Mouse (Mus musculus) cerebellum, adult 2 months (tissue): ENCODE data around the gene Spns2.

Experiments
- CTCF ChIP-seq: fragments of 200-500 bp; IDR thresholded peaks from 2 replicates; pipeline ENCODE4 v1.5.1; 2011; ENCODE audit warnings: low read depth, mild to moderate bottlenecking, control low read depth, low read length, moderate library complexity, borderline replicate concordance; ENCODE audit not compliant: insufficient read depth
- POLR2A ChIP-seq: fragments of 200-500 bp; IDR thresholded peaks from 2 replicates; pipeline ENCODE4 v1.6.1; 2011; ENCODE audit warnings: low read length, control low read depth, borderline replicate concordance; ENCODE audit not compliant: insufficient read depth

DNA sequence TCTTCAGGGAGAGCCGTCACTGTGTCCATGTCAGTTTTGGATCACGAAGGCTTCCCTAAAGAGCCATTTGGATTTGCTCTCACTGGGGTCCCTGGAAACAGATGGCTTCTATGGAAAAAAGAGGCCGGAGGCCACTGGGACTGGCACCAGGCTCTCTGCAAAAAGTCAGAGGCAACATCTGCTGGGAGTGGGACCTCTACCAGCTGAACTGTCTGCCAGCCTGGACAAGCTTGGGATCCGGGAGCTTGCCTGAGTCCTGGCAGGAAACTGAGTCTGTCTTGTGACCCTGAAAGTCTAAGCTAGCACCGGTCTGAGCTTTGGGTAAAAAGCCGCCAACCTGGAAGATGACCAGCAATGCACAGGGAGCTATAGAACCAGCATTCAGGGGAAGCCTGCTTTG lies 18.3 kb downstream of the Spns2 start:
- no peak for TF ChIP-seq CTCF
- TF ChIP-seq POLR2A: no peak
